Mouse (Mus musculus) inflammation-experienced regulatory T-cells, adult 6 months (primary cell): ENCODE measurements around the gene Mphosph10. TPM values are rescaled to one million over a fixed set of nuclear protein-coding genes. Genes with fewer than 3 reads are reported as not detected.

Source experiments
- ATAC-seq: one replicate; pipeline ENCODE4 v1.8.0; 2017
- polyA plus RNA-seq, 3 experiments: library from polyadenylated mRNA; unstranded; fragments of 100-300 nt; shearing (Covaris generic); gene quantifications; one replicate each; pipeline ENCODE4 v1.2.1; 2017

Gene Mphosph10
- 10 to 100 TPM; 47.1 to 57.7 (median 56.0) TPM for polyA plus RNA-seq

GRCm38 (mm10) chr7:64392122-64392818 is at the start of gene Mphosph10, which contains the start of gene Mcee:
TSS of gene Mphosph10 (minus strand) at chr7:64392268.
TSS of gene Mcee (plus strand) at chr7:64392607.
- peak; percentile 87 for ATAC-seq

GRCm38 (mm10) chr7:64440519-64440918 is 48.5 kb upstream of the Mphosph10 start:
- ATAC-seq, result no peak

GRCm38 (mm10) chr7:64439595-64440518 is 47.8 kb upstream of the Mphosph10 start:
- no peak for ATAC-seq

- ATAC-seq, result no peak
Measured at GRCm38 (mm10) chr7:64424861-64425260, 32.8 kb upstream of the Mphosph10 start.

- ATAC-seq, result no peak
Measured at GRCm38 (mm10) chr7:64403989-64404388, 11.9 kb upstream of the Mphosph10 start.

GRCm38 (mm10) chr7:64402452-64402851 is 10.4 kb upstream of the Mphosph10 start:
- ATAC-seq, result no peak

- ATAC-seq, result no peak
Measured at GRCm38 (mm10) chr7:64400725-64401124, 8.7 kb upstream of the Mphosph10 start.

GRCm38 (mm10) chr7:64392819-64393151 is 717 bp upstream of the Mphosph10 start:
- peak; percentile 31 for ATAC-seq

GRCm38 (mm10) chr7:64391479-64391878 is 589 bp downstream of the Mphosph10 start:
- no peak for ATAC-seq

GRCm38 (mm10) chr7:64373830-64374562 is 18.1 kb downstream of the Mphosph10 start, which contains the start of gene Fan1:
TSS of gene Fan1 (minus strand) at chr7:64374095.
- peak; percentile 96 for ATAC-seq

GRCm38 (mm10) chr7:64373147-64373829 is 18.8 kb downstream of the Mphosph10 start:
- peak; percentile 33 for ATAC-seq

GRCm38 (mm10) chr7:64371940-64372878 is 19.9 kb downstream of the Mphosph10 start:
- no peak for ATAC-seq

- no peak for ATAC-seq
Measured at GRCm38 (mm10) chr7:64369841-64370240, 22.2 kb downstream of the Mphosph10 start.

GRCm38 (mm10) chr7:64365863-64366262 is 26.2 kb downstream of the Mphosph10 start:
- ATAC-seq, result no peak

GRCm38 (mm10) chr7:64360586-64360945 is 31.5 kb downstream of the Mphosph10 start:
- no peak for ATAC-seq

- no peak for ATAC-seq
Measured at GRCm38 (mm10) chr7:64359943-64360585, 32.0 kb downstream of the Mphosph10 start.

- ATAC-seq, result no peak
Measured at GRCm38 (mm10) chr7:64358666-64359065, 33.4 kb downstream of the Mphosph10 start.

- ATAC-seq, result no peak
Measured at GRCm38 (mm10) chr7:64357405-64357804, 34.7 kb downstream of the Mphosph10 start.

- ATAC-seq, result no peak
Measured at GRCm38 (mm10) chr7:64356661-64357060, 35.4 kb downstream of the Mphosph10 start.

- ATAC-seq, result no peak
Measured at GRCm38 (mm10) chr7:64354206-64354605, 37.9 kb downstream of the Mphosph10 start.

- no peak for ATAC-seq
Measured at GRCm38 (mm10) chr7:64351087-64351486, 41.0 kb downstream of the Mphosph10 start.
